Mouse (Mus musculus): ENCODE data around the gene Ints3.

Gene Ints3

DNA sequence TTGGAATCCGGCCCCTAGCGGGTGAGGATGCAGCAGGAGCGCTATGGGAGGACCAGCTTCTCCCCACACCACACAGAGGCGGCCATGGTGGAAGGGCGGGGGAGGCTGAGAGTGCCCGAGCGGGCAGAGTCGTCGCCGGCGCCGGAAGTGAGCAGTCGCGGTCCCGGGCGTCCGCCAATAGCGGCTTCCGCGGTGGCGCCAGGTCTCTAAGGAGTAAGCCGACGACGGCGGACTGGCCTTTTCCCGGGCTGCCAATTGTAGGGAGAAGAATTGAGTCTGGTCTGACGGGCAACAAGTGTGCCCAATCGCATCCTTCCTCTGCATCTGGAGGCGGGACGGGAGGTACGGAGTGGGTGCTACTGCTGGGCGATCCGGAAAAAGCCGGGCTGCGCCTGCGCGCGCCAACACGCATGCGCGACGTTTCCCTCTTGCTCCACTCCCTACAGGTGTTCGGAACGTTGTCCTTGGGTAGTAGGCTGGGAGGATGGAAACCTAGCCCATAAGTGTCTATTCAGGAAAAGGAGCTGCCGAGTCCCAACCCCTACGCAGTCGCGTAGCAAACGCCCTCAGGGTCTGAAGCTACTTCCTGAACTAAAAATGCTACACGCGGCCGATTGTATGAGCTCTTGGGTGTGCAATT, at the start of gene Ints3:
TSS of gene Ints3 (minus strand) at position 242 of the 640 bp plus-strand sequence.
- peak; percentile 97 for DNase-seq (ENCODE audit: low read depth, low spot score)

DNA sequence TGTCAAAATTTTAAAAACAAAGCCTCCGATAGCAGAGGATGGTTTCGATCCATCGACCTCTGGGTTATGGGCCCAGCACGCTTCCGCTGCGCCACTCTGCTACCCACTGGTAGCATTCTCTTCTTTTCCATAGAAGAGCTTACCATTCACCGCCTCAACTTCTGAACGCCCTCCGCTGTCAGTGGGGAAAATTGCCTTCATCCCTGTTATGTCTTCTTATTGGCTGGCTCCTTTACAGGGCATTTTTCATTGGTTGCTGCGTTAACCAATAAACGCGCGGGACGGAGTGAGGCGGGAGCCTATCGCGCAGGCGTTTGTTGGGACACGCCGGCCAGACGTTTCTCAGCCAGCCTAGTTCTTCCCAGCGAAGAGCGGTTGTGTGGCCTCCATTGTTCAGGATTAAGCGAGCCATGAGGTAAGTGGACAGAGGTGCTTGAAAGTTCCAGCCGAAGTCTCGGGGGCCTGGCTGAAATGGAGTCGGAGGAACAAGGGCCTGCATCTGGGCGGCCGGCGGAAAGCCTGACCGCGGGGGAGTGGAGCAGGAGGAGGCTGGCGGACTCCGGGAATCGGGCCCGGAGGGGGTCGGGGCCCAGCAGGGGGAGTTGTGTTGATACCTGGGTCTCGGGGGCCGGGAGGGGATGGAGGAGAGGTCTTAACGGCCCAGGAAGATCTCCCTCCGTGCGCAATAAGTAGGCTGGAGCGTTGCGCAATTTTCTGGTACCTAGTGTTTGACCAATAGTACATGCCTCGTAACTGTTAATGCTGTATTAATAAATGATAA, 42.6 kb upstream of the Ints3 start, which contains the start of gene Ilf2:
TSS of gene Ilf2 (plus strand) at position 296 of the 781 bp plus-strand sequence.
- peak; percentile 96 for DNase-seq (ENCODE audit: low read depth, low spot score)

DNA sequence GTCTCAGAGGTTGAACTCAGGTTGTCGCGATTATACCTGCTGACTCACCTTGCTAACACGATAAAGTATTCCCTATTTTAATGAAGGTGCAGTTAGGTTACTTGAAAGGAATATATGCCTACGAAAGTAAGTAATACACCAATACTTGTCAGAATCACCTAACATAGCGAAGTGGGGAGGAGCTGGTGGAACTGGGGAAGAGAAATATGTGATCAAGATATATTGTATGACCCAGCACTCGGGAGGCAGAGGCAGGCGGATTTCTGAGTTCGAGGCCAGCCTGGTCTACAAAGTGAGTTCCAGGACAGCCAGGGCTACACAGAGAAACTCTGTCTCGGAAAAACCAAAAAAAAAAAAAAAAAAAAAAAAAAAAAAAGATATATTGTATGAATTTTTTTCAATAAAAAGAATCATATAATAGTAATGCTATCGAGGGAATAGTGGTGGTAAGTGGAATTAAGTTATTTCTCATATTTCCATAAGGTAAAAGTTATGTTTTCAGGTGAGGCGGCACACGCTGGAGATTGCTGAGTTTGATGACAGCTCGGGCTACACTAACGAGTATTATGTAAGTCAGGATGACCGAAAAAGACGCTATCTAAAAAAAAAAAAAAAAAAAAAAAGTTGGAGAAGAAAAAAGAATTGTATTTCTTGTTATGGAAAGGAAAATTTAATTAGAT, 41.9 kb upstream of the Ints3 start:
- no peak for DNase-seq (ENCODE audit: low read depth, low spot score)

DNA sequence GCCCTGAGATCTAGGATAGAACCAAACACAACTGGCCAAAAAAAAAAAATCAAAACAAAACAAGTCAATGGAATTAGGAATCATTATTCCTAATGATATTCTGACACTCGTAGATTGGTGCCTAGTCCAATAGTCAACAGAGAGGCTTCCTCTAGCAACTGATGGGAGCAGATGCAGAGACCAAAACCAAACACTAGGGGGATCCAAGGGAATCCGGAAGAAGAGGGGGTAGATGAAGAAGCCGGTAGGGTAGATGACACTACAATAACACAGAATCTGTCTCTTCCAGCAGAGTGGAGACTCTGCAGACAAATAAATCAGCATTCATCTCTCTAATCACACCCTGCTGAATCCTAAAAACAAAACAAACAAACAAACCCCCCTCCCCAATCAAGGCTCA, 38.8 kb upstream of the Ints3 start:
- no peak for DNase-seq (ENCODE audit: low read depth, low spot score)

DNA sequence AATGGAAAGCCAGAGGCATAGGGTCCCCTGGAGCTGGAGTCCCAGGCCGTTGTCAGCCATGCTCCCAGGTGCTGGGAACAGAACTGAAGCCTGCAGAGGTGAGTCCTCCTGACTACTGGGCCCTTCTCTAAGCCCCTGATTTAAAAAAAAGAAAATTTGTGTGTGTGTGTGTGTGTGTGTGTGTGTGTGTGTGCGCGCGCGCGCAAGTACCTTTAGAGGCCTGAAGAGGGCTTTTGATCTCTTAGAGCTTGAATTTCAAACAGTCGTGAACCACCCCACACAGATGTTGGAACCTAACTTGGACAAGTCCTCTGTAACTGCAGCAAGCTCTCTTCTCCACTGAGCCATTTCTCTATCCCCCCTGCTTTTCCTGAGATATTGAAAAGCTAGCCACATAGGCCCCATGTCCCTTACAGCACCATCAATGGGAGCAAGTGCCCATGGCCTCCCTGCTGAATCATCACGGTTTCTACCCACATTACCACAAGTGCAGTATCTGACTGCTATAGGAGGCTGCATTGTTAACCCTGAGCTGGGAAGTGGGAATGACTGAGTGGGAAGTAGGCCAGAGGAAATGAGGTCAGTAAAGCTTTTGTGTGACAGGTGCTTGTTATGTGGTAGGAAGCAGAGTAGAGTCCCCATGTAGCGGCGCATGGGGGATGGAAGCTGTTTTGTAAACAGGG, 34.3 kb upstream of the Ints3 start:
- no peak for DNase-seq (ENCODE audit: low read depth, low spot score)

DNA sequence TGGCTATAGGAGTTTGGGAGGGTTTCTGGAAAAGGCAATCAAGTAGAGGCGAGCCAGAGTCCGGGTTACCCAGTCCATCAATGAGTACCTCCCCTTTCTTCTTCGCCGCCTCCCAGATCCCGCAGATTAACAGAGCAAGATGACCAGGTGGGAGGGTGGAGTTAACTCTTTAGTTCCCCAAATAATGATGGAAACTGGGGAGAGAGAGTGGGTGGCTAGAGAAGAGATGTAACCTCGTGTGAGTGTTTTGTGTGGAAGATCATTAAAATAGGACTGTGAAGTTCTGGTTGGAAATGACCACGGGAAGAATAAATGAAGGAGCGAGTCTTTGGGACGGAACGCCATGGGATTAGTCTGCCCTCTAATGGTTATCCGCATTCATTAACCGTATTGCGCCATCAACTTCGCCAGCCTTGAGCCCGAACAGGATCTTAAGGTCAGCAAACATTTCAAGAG, 32.9 kb upstream of the Ints3 start:
- DNase-seq (ENCODE audit: low read depth, low spot score): peak; percentile 49

DNA sequence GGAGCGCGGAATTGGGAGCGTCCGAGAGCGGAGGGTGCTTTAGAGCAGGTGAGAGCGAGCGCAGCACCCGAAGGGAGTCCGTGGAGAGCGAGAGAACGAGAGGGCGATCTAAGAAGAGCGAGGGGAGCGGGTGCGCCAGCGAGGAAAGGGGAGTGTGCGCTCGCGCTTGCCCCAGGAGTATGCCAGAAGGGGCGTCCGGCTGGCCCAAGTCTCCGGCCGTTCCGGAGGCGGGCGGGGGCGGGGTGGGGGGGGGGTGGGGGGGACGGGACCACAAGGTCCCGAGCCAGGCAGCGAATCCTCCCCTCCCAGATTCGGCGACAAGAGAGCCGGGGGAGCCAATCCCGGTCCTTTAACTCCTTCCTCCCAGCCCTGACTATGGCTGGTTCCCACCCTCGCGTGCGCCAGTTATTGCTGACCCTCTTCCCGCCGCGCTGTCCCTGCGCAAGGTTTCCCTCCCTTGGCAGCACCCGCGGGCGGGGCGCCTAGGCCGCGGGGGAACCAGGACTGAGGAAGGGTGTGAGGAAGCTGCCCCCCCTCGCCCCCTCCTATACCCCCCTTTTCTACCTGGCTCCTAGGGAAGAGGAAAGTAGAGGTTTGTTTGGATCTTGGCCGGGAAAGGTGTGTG, 32.4 kb upstream of the Ints3 start, which contains the start of gene Npr1:
TSS of gene Npr1 (minus strand) at position 181 of the 625 bp plus-strand sequence.
- no peak for DNase-seq (ENCODE audit: low read depth, low spot score)

DNA sequence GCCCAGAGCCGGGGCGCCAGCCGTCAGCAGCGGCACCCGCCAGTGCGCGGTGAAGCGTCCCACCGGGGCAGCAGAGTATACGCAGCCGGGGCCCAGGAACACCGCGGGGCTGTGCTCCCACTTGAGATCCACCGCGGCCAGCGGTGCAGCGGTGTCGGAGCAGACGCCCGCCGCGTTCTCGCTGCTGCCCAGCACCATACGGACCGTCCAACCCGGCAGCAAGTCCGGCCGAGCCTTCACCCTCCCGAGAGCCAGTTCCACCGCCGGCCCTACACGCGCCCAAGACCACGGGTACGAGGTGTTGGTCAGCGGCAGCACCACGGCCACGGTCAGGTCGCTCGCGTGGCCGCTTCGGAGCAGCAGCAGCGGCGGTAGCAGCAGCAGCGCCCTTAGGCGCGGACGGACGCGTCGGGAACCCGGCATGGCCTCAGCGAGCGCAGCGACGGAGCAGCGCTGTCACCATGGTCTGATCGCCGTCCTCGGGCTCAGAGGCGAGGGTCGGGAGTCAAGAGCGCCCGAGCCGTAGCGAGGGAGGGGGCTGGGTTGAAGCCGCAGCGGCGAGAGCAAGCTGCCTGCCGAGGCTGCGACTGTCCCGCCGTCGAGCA, 31.8 kb upstream of the Ints3 start:
- no peak for DNase-seq (ENCODE audit: low read depth, low spot score)

DNA sequence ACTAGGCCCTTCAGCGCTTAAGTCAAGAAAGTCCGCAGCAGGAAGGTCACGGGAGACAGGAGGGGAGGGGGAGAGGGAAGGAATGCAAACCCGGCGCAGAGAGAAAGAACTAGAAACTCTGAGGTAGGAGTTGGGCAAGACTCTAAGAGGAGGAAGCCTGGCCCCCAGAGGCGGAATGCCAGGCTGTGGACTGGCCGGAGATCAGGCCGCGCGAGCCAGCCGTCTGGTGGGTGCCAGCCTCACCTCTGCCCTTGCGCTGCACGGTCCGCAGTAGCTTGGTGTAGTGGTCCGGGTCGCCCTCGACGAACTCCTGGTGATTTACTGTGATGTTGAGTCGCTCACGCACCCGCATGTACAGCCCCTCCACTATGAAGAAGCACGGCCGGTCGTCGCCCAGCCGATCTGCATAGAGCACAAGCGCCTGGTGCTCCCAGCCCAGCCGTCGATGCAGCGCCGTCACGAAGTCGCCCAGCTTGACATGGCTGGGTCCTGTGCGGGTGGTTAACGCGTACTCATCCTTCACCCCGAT, 31.2 kb upstream of the Ints3 start:
- no peak for DNase-seq (ENCODE audit: low read depth, low spot score)

DNA sequence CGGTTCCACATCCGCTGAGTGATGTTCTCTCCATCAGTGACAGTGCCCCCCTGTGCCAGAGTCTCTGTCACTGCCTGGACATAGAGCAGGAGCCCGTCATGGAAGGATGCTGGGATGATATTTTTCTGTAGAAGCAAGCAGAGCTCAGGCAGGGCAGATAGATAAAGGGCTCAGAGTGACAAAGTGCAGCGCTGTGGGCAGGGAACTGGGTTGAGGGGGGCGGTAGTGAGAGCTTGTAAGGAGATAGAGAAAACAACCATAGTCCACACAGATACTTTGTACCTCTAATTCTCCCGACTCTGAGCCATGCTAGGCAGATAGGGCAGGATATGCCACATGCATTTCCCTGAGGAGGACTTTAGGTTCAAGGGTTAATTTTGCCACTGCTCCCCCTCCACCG, 29.2 kb upstream of the Ints3 start:
- DNase-seq (ENCODE audit: low read depth, low spot score): no peak

DNA sequence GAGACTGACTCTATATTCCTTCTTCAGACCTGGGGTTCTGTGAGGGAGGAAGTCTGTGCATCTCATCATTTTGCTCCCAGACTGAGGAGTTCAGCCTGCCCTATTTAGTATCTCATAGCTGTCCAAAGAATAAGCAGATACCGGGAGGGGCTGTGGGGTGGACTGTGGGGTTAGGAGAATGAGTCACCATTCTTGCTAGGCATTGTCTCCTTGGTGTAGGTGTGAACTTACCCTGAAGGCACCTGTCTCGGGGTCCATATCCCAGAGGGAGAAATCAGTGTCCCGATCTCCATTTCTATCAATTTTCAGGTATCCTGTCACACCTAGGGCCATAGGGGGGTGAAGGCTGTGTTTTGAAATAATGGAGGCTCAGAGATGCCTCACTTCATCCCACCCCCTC, 28.5 kb upstream of the Ints3 start:
- no peak for DNase-seq (ENCODE audit: low read depth, low spot score)

DNA sequence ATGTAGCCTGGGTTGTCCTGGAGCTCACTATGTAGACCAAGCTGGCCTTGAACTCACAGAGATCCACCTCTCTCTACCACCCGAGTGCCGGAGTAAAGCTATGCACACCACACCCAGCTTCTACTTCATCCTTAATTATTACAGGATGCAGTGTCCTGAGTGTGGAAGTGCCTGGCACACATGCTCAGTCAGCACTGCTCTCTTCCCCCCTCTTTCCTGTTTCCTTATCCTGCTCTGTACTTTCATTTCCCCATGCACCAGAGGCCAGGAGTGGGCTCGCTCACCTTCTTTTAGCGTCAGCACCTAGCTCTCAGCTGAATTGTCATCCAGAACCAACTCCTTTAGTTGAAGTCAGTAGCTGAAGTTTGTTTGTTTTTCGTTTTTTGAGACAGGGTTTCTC, 26.9 kb upstream of the Ints3 start:
- no peak for DNase-seq (ENCODE audit: low read depth, low spot score)

DNA sequence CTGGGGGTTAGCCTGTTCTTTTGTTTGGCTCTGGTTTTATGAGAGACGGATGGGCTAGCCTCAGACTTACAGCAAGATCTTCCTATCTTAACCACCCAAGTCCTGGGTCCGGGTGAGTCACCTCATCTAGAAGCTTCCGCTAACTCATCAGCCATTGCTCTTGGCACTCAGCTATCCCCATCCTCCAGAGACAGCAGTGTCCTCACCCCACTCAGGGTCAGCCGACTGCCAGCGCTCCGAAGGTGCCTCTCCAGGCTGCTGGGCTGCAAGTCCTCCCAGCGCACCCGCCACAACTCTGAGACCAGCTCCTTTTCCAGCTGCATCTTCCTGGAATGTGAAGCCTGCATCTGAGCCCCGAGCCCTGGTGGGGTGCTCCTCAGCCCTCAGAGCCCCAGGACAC, 26.3 kb upstream of the Ints3 start:
- no peak for DNase-seq (ENCODE audit: low read depth, low spot score)

DNA sequence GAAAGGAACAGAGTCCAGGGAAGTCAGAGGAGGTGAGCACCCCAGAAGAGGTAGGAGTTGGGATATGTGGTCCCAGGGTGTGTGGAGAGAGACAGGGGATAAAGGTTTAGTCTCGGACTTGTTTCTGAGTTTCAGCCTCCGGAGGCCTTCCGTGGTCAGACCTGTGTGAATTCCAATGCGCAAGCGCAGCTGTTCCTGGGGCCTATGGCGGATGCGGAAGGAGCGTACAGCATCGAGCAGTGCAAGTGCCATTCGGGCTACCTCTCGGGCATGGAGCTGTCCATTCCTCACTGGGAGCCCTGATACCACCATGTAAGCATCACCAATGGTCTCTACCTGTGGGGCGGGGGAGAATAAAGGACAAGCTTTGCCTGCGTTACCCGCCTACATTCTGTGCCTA, 21.5 kb upstream of the Ints3 start:
- no peak for DNase-seq (ENCODE audit: low read depth, low spot score)

DNA sequence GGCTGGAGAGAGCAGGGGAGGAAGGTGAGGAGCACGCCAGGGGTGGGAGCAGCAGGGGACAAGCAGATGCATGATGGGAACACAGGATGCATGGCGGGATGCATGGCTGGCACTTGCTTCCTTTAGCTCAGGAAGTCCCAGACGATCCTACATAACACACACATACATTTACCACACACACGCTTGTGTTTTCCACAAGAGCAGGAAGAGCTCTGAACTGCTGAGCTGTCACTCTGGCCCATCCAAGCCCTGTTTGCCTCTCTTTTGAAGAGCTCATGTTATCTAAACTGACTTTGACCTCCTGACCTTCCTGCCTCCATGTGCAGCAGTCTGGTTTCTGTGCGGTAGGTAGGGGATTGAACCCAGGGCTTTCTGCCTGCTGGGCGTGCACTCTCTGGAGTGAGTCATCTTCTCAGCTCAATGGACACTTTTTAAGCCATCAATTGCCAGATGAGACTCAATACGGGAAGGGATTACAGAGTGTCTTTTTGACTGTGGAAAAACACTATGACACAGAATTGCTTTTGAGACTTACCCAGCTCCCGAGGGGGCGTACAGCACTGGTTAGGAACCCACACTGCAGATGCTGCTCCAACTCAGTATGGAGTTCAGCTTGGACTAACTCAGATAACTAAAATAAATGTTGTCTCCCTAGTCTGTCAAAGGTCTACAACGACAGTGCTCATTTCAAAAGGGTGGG, 18.1 kb upstream of the Ints3 start:
- DNase-seq (ENCODE audit: low read depth, low spot score): no peak

DNA sequence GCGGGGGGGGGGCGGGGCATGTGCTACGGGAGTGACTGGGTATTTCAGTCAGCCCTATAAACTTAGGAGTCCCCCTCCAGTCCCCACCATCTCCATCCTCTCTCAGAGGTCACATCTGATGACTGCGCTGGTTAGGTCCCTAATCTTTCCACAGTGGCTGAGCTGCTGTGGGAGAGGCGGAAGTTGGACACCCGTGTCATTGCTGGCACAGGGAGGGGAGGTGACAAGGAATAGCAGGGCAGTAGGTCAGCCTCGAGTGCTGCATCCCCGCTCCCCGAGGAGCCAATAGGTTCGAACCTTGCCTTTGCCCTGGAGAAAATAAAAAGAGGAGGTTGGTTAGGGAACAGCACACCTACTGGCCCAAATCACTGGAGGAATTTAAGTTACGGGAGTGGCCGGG, 17.5 kb upstream of the Ints3 start:
- no peak for DNase-seq (ENCODE audit: low read depth, low spot score)

DNA sequence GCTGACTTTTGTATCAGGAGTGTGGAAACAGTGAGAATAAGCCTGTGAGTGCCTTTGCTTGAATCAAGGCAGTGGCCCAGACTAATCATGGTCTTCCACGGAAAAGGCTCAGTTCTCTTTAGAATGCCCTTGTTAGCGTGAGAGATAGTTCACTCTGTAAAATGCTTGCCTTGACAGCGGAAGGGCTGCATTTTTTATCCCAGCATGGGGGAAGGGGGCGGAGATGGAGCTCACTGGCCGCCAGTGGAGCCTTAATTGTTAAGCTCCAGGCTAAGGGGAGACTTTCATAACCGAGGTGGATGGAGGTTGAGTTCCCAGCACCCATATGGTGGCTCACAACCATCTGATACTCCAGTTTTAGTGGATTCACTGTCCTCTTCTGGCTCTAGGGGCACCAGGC, 15.2 kb upstream of the Ints3 start:
- no peak for DNase-seq (ENCODE audit: low read depth, low spot score)

DNA sequence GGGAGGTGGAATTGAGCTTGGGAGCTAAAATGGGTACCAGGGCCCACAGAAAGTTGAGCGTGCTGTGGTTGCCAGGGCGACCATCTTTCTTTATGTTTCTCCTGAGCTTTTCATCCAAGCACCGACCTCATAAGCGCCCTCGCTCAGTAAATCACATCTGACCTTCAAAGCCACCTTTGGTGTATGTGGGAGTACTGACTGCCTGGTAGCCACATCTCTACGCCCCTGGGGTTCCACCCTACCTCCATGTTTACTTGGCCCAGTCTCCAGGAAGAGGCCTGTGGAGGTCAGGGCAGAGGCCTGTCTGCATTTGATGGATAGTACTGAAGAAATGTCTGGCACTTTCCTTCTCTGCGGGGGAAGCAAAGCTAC, 13.7 kb upstream of the Ints3 start:
- DNase-seq (ENCODE audit: low read depth, low spot score): no peak

DNA sequence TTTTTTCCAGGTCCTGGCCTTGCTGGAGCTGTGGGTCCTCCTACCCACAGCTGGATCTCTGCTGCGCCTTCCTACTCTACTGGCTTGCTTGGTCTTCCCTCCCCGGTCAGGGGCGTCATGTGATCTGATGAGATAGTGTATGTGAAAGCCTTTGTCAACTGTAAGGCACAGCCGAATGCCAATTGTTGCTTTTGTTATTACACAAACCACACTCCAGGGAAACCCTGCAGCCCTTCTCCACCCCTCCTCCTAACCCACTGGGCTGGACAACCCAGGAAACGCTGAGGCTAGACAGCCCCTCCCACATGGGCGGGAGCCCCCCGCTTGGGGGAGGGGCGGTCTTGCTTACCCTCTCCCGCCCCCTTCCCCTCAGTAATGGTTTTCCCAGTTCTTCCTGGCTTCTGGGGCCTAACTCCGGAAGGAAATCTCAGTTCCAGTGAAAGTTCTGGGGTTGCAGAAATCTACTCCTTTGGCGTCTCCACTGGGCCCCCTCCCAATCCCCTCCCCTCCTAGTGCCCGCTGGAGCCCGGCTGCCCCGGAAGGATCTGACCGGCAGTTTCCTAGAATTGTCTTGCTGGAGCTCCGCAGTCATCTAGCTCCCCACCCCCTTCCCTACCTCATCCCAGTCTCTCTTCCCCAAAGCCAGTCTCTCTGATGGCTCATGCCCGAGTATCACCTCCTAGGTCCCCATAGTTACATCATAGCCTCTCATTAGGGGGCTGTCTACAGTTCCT, 13.1 kb upstream of the Ints3 start:
- peak; percentile 86 for DNase-seq (ENCODE audit: low read depth, low spot score)
